Mouse (Mus musculus): ENCODE measurements at regions not wholly inside any gene's neighbourhood (a gene's known extent, or its start where the extent isn't known, plus 50 kb on each side); places are given as distances from the start of the nearest gene placed in this dataset.

GRCm38 (mm10) chr8:11145251-11145650, 137.0 kb upstream of the Irs2 start:
- DNase-seq (ENCODE audit: low read depth, low spot score): no peak

DNA sequence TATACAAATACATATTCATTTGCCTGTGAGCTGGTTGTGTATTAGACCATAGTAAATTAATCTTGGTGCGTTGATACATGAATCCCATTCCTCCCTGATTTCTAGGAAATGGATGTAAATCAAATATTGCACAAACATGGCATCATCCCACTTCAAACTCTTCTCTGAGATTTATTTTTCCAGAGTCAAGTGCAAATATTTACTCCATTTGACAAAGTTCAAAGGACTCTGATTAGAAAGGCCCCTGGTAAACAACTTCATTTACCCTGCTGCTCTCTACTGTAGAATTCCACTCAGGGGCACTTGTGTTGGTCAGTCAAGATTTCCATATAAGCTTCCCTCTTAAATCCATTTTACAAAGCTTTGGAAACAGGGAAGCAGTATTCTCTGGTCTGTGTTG, 132.3 kb upstream of the Irs2 start:
- DNase-seq (ENCODE audit: low read depth, low spot score): no peak

- DNase-seq (ENCODE audit: low read depth, low spot score): no peak
Observed at GRCm38 (mm10) chr8:11139294-11139693, 131.0 kb upstream of the Irs2 start.

- no peak for DNase-seq (ENCODE audit: low read depth, low spot score)
Observed at GRCm38 (mm10) chr8:11138302-11139020, 130.2 kb upstream of the Irs2 start.

GRCm38 (mm10) chr8:11136566-11136965, 128.3 kb upstream of the Irs2 start:
- no peak for DNase-seq (ENCODE audit: low read depth, low spot score)

DNA sequence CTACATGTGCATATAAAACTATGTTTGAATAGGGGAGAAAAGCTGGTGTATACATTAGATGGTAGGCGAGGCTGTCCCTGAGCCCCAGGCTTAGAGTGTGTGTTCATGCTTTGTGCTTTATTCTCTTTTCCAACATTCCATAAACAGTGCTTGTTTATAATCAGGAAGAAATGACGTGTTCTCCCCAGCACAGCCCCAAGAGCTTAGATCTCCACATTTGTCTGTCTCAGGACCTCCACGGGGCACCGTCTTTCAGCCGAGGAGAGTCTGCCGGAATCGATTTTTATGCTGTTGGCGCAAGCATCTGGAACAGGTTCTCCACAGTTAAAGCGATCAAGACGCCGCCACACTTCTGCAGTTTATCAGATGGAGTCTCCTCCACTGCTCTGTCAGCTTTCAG, 126.9 kb upstream of the Irs2 start:
- DNase-seq (ENCODE audit: low read depth, low spot score): no peak

GRCm38 (mm10) chr8:11134562-11134961, 126.3 kb upstream of the Irs2 start:
- DNase-seq (ENCODE audit: low read depth, low spot score): no peak

DNA sequence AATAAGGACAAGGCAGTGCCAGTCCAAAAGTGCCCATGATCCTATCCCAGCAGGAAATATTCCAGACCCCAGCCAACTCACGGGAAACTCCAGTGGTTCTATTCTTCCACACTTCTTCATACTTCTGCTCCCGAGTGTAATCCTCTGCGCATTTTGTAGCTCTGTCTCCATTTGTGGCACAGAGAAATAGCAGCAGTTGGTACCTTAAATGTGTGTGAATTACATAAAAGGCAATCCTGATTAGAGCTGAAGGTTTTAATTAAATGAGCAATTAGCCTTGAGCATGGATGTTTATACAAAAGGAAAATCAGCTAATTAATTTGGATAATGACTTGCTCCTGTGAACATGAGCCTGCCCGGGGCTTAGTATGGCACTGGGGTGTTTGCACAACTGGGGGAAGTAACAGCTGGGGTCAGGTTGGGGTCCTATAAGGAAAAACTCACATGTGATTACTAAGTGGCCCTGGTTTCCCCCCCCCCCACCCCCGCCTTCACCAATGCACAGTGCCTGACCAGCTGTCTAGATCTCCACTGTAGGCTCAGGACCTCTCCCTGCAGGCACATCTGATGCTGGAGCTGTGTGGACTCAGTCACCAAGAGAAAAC, 110.9 kb upstream of the Irs2 start:
- DNase-seq (ENCODE audit: low read depth, low spot score): no peak

GRCm38 (mm10) chr8:11116534-11116933, 108.3 kb upstream of the Irs2 start:
- DNase-seq (ENCODE audit: low read depth, low spot score): no peak

- DNase-seq (ENCODE audit: low read depth, low spot score): no peak
Observed at GRCm38 (mm10) chr8:11115210-11115609, 107.0 kb upstream of the Irs2 start.

- no peak for DNase-seq (ENCODE audit: low read depth, low spot score)
Observed at GRCm38 (mm10) chr8:11114531-11114930, 106.3 kb upstream of the Irs2 start.

DNA sequence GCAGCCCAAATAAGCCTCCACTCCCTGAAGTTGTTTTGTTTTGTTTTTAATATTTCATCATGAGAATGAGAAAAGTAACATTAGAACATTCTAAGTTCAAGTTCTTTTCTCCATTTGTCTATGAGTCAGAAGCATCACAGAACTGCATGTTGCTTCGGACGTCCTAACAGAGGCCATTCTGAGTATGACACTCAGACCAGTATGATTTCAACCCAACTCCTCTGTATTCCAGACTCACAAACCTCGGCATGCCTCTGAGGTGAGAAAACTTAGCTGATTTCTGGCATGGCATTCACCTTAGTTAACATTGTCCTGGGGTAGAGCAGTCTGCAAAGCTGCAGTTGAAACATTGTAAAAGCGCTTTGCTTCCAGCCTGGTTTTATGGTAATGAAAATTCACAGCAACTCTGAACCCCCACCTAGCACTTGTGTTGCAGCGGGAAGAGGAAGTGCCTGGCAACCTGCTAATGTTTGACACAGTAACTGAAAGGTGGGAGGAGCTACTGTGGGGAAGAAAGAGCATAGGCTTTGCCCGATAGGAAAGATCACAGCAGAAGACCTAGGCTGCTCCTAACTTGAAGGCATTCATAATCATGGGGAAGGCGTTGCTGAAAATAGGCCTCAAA, 104.8 kb upstream of the Irs2 start:
- no peak for DNase-seq (ENCODE audit: low read depth, low spot score)

- DNase-seq (ENCODE audit: low read depth, low spot score): no peak
Observed at GRCm38 (mm10) chr8:11111987-11112386, 103.7 kb upstream of the Irs2 start.

DNA sequence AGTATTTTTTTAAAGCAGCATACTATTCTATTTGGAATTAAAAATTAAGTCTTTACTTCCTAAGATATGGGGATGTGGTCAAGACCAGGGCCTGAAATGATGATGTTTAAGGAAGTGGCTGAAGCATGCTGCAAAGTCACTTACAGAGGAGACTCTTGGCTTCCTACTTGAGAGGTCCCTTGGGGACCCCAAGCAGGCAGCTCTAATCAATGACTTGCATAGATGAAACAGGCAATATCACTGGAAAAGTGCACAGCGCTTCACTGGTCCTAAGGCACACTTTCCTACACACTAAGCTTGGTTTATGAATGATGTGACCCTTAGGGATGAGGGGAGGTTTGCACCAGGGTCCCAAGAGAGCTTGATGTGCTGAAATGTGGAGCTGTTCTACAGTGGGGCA, 99.2 kb upstream of the Irs2 start:
- DNase-seq (ENCODE audit: low read depth, low spot score): no peak

DNA sequence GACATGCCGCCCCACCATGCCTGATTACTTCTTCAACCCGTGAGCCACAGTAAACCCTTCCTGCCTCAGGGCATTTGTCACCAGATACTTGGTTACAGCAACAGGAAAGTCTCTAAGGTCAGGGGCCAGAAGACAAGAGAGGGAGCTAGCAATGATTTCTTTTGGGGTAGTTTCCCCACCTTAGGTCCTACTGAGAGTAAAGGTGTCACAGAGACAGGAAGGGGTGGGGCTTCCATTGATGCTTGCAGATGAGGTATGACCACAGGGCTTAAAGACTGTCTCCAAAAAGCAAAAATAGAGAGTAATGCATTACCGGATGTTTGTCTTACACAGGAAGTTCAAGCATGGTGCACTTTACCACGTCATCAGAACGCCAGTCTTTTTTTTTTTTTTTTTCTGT, 98.8 kb upstream of the Irs2 start:
- DNase-seq (ENCODE audit: low read depth, low spot score): no peak

DNA sequence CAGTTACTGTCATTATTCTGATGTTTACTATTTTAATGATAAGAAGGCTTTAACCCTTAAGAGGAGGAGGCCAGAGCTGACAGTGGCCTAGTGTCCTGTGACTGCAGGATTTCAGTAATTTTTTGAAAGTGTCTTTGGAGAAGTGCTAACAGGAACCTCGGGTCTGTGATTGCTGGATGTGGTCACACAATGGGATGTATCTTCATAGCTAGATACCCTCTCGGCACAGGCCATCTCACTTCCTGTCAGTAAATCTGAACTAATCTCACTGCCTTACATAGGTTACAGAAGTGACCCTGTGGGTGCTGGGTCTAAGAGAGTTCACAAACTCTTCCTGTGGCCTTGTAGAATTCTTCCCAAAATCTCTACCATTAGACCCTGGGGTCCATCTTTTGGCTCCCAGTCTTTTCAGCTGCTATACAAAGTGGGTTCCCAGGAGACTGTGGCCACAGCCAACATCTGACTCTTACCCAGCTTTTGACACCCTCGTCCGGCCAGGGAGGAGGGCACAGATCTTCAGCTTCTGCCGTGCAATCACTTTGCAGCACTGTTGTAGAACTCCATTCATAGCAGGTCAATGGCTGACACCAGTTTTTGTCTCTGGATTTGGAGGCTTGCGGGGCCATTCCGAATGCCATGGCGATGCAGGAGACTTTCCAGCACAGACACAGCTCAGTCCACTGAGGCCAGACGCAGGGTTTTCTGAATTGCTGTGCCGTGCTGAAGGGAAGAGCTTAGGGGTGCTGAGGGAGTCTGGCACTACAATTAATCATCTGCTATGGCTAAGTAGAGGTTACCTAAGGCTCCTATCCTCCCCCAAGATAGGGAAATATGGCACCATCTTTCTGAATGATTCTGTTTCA, 95.7 kb upstream of the Irs2 start:
- no peak for DNase-seq (ENCODE audit: low read depth, low spot score)

- no peak for DNase-seq (ENCODE audit: low read depth, low spot score)
Observed at GRCm38 (mm10) chr8:11100310-11100709, 92.1 kb upstream of the Irs2 start.

GRCm38 (mm10) chr8:11099591-11099855, 91.3 kb upstream of the Irs2 start:
- DNase-seq (ENCODE audit: low read depth, low spot score): no peak

DNA sequence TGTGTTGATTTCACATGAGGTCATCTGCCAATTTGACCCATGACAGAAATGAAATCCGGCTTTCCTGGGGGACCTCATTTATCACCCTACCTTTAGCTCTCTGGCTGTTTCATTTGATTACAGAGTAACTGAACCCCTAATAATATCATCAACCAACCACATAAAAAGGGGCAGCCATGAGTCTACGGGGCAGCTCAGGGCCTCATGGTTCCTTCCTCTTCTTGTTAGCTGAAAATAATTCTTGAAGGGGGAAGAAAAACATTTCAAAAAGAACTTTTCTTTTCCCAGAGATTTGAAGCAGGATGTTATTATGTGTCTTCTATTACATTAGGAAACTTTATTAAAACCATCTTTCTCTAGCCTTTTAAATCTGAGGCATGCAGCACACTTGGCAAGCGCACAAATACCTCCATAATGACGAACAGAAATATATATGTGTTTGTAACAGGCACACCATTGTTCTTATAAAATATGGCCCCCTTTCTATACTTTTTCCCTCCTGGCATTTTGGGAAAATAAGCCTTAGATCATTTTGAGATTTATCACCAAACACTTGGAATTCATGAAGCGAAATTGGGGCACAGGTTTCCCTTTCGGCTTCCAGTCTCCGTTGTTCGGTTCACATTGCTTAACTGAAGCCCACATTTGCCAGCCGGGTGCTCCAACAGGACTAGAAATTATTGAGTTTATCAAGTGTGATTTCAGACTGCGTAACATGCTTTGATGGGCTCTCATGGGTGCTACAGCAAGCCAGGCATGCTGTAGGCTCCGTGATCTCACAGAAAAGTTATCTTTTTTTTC, 90.7 kb upstream of the Irs2 start:
- DNase-seq (ENCODE audit: low read depth, low spot score): no peak

- DNase-seq (ENCODE audit: low read depth, low spot score): peak; percentile 23
Observed at GRCm38 (mm10) chr8:11098228-11098778, 90.0 kb upstream of the Irs2 start.

GRCm38 (mm10) chr8:11097813-11098212, 89.6 kb upstream of the Irs2 start:
- no peak for DNase-seq (ENCODE audit: low read depth, low spot score)

Data from embryo, embryonic 11.5 days (tissue).